Mouse (Mus musculus): ENCODE measurements around the gene Tcl1. TPM values are rescaled to one million over a fixed set of nuclear protein-coding genes. Genes with fewer than 3 reads are reported as not detected.

Tcl1 gene
- not detected in 2 replicates for polyA plus RNA-seq (2012; ENCODE audit: low replicate concordance)

GRCm38 (mm10) chr12:105222601-105223319, at the start of gene Tcl1:
TSS of gene Tcl1 (minus strand) at chr12:105222793.

DNA sequence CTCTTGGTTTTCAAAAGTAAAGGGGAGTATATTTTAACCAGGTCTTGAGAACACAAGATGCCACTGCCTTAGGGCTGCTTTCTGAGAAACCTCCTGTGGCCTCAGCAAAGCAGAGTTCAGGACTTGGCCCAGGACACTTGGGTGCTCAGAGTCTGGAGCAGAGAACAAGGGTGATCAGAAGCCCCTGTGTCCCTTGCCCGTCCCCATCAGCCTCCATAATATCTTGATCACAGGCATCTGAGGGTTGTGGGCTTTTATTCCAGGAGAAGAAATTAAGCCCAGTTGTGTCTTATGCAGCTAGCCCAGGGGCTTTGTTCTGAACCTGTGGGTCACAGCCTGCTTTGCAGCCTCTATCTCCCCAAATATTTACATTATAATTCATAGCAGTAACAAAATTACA, 20.9 kb downstream of the Tcl1 start, which contains the start of gene Tcl1b4:
Gene Tcl1b4 (plus strand): TSS at position 301 of the 400 bp plus-strand sequence.

DNA sequence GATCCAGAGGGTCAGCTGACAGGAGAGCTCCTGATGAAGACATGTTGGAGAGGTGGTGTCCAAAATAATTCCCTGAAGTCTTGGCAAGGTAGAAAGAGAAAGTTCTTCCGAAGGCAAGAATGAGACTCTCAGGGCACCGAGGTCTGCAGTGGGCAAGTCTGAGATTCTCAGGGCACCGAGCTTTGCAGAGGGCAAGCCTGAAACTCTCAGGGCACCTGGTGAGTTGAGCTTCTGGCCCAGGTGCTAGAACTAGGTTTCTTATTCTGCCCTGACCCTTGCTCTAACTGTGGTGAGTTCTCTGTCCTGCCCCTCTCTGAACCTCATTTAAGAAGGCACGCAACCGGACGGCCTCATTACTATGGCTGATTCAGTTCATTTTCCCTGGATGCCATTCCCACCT, 31.9 kb downstream of the Tcl1 start, which contains the start of gene Tcl1b3:
Gene Tcl1b3 (plus strand): TSS at position 301 of the 400 bp plus-strand sequence.

GRCm38 (mm10) chr12:105176044-105176443, 46.5 kb downstream of the Tcl1 start, which contains the start of gene Tcl1b5:
TSS of gene Tcl1b5 (plus strand) at chr12:105176344.

Other genes starting within 250 kb of the Tcl1 start
- 7.3 and 13.2 TPM in 2 replicates for gene Syne3, start 213.0 kb downstream of the Tcl1 start, polyA plus RNA-seq (2012; ENCODE audit: low replicate concordance)
- gene Glrx5, start 190.1 kb downstream of the Tcl1 start, polyA plus RNA-seq (2012; ENCODE audit: low replicate concordance) = 216 and 244 TPM in 2 replicates
- gene Tcl1b2, start 76.8 kb downstream of the Tcl1 start, polyA plus RNA-seq (2012; ENCODE audit: low replicate concordance) = not detected in 2 replicates
- gene Tcl1b1, start 63.1 kb downstream of the Tcl1 start, polyA plus RNA-seq (2012; ENCODE audit: low replicate concordance) = not detected in 2 replicates
- 0.23 TPM in 1 of 2 replicates, not detected in the other for gene Tcl1b5, start 46.4 kb downstream of the Tcl1 start, polyA plus RNA-seq (2012; ENCODE audit: low replicate concordance)
- gene Tcl1b3, start 31.8 kb downstream of the Tcl1 start, polyA plus RNA-seq (2012; ENCODE audit: low replicate concordance) = not detected in 2 replicates
- not detected in 2 replicates for gene Tcl1b4, start 20.8 kb downstream of the Tcl1 start, polyA plus RNA-seq (2012; ENCODE audit: low replicate concordance)
- gene Tunar, start 111.1 kb upstream of the Tcl1 start, polyA plus RNA-seq (2012; ENCODE audit: low replicate concordance) = not detected in 2 replicates
- 0.08 TPM in 1 of 2 replicates, not detected in the other for gene D430019H16Rik, start 231.1 kb upstream of the Tcl1 start, polyA plus RNA-seq (2012; ENCODE audit: low replicate concordance)